Mouse (Mus musculus) embryonic fibroblast, embryonic 13.5 days (primary cell): ENCODE measurements at regions not wholly inside any gene's neighbourhood (a gene's known extent, or its start where the extent isn't known, plus 50 kb on each side); places are given as distances from the start of the nearest gene placed in this dataset.

Experiments
- CTCF ChIP-seq: IDR thresholded peaks from 2 replicates; pipeline ENCODE4 v1.5.1; 2011; ENCODE audit warnings: mild to moderate bottlenecking, control low read depth, low read length, moderate library complexity, borderline replicate concordance; ENCODE audit not compliant: insufficient read depth
- POLR2A ChIP-seq: IDR thresholded peaks from 2 replicates; pipeline ENCODE4 v1.6.1; 2011; ENCODE audit warnings: low read depth, mild to moderate bottlenecking, control low read depth, low read length, moderate library complexity

- TF ChIP-seq CTCF (no peak), POLR2A (no peak)
These were observed 2779.9 kb downstream of the Poteg start for GRCm38 (mm10) chr8:30227354-30227753.
